Mouse (Mus musculus) neural tube, embryonic 13.5 days (tissue): ENCODE measurements around the gene Slc38a7. TPM values are rescaled to one million over a fixed set of nuclear protein-coding genes. Genes with fewer than 3 reads are reported as not detected.
"Not testable (repeated sequence)": the region's sequence is repeated elsewhere in the genome, so short reads cannot be mapped to it uniquely, and the experiment has no call there.

ENCODE experiments used
- ATAC-seq: fragments of 200-750 bp; cut with Nextera tagmentation; 2 replicates; pipeline ENCODE4 v1.8.0; 2017; ENCODE audit warnings: low read depth, mild to moderate bottlenecking, moderate TSS enrichment, moderate library complexity
- H3K27ac ChIP-seq: fragments of 300-500 bp; sonication (generic); replicated peaks from 2 replicates; pipeline ENCODE4 v1.5.1; 2015; ENCODE audit warnings: moderate library complexity, mild to moderate bottlenecking, inconsistent platforms
- H3K27me3 ChIP-seq: fragments of 300-500 bp; sonication (generic); 2 replicates; pipeline ENCODE4 v1.6.1; 2015; ENCODE audit warnings: mild to moderate bottlenecking, inconsistent platforms
- H3K36me3 ChIP-seq: fragments of 300-500 bp; sonication (generic); 2 replicates; pipeline ENCODE4 v1.6.1; 2015; ENCODE audit warnings: mild to moderate bottlenecking, inconsistent platforms
- H3K4me1 ChIP-seq: fragments of 300-500 bp; sonication (generic); replicated peaks from 2 replicates; pipeline ENCODE4 v1.6.1; 2015; ENCODE audit warnings: inconsistent platforms
- H3K4me2 ChIP-seq: fragments of 300-500 bp; sonication (generic); 2 replicates; pipeline ENCODE4 v1.6.1; 2015; ENCODE audit warnings: inconsistent platforms, mild to moderate bottlenecking, moderate library complexity
- H3K4me3 ChIP-seq: fragments of 300-500 bp; sonication (generic); 2 replicates; pipeline ENCODE4 v1.5.1; 2015; ENCODE audit warnings: mild to moderate bottlenecking, inconsistent platforms
- H3K9ac ChIP-seq: fragments of 300-500 bp; sonication (generic); 2 replicates; pipeline ENCODE4 v1.6.1; 2015; ENCODE audit warnings: moderate library complexity, mild to moderate bottlenecking, inconsistent platforms
- H3K9me3 ChIP-seq: fragments of 300-500 bp; sonication (generic); 2 replicates; pipeline ENCODE4 v1.6.1; 2016; ENCODE audit warnings: inconsistent platforms
- WGBS: fragments of 180-500 bp; shearing (Covaris S2); methylation state at CpG from one replicate; pipeline ENCODE4 v1.1.7; 2015; 5-methylcytosine and 5-hydroxymethylcytosine counted together
- polyA plus RNA-seq: library from polyadenylated mRNA; unstranded; fragments of >200 nt; fragmentation: Nextera tagmentation; extraction: Ambion mirVana; gene quantifications from 2 replicates; pipeline ENCODE4 v1.2.1, GENCODE M21; 2015

Slc38a7 gene
- polyA plus RNA-seq, 1 experiment from 2014 or later: 22.0 TPM

DNA sequence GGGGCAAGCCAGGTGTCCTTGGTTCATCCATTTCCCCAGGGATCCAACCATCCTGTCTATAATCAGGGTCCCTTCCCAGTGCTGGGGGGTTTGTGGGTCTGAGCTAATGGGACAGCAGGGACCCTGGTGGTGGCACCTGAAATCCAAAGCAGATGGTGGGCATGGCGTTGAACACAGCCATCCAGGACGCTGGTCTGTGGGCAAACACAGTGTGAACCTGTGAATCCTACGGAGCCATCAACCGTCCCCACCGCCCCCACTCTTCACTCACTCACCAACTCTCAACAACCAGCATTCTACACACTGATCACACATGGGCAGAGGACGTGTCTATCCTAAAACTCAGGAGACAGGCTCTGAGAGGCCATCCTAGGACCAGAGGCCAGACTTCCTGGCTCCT lies 9.4 kb downstream of the Slc38a7 start:
- WGBS: 92% methylated on average over 6 of the region's 6 CpGs
- Histone ChIP-seq H3K4me3 (no peak overlapping the region), H3K27me3 (no peaks in the 10 kb centered on the region), H3K27ac (no peak overlapping the region), H3K9ac (no peak overlapping the region), H3K4me1 (no peaks in the 10 kb centered on the region), H3K36me3 (peaks cover 81% of the 10 kb centered on the region), H3K9me3 (no peaks in the 10 kb centered on the region), H3K4me2 (no peak overlapping the region)
- ATAC-seq: no peak

- H3K4me1 ChIP-seq: no peaks in the 10 kb centered on the region
- peaks cover 88% of the 10 kb centered on the region for H3K36me3 ChIP-seq
- no peak overlapping the region for H3K4me3 ChIP-seq
- H3K9me3 ChIP-seq: no peaks in the 10 kb centered on the region
- ATAC-seq: no peak
- H3K9ac ChIP-seq: no peak overlapping the region
- H3K4me2 ChIP-seq: no peak overlapping the region
- WGBS: 91% methylated on average over 15 of the region's 15 CpGs
- no peak overlapping the region for H3K27ac ChIP-seq
- no peaks in the 10 kb centered on the region for H3K27me3 ChIP-seq
Observed at GRCm38 (mm10) chr8:95841436-95841835, 11.9 kb downstream of the Slc38a7 start.

- Histone ChIP-seq H3K36me3 (peaks cover 78% of the 10 kb centered on the region), H3K9ac (no peak overlapping the region), H3K9me3 (no peaks in the 10 kb centered on the region), H3K27me3 (no peaks in the 10 kb centered on the region), H3K4me3 (no peak overlapping the region), H3K4me2 (no peak overlapping the region), H3K4me1 (no peaks in the 10 kb centered on the region), H3K27ac (no peak overlapping the region)
- WGBS: over 99% methylated on average over 4 of the region's 4 CpGs
- ATAC-seq: no peak
Observed at GRCm38 (mm10) chr8:95839289-95839688, 14.1 kb downstream of the Slc38a7 start.

DNA sequence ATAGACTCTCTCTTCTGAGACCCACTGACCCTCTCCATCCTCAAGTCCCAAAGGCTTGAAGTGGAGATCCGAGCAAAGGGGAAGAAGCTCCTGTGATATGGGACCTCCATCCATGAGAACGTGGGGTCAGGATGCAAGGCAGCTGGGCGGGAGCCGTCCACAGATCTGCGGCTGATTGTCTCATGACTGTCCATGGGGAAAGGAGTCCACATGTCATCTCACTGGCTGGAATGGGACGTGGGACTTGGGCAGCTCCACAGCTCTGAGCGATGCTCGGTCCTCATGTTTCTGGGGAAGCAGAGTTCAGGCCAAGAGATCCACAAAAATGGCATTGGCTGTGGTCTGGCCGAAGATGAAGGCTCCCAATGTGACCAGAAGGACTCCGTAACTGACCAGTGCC lies 16.1 kb downstream of the Slc38a7 start:
- no peaks in the 10 kb centered on the region for H3K27me3 ChIP-seq
- ATAC-seq: no peak
- H3K9me3 ChIP-seq: no peaks in the 10 kb centered on the region
- H3K27ac ChIP-seq: no peak overlapping the region
- no peak overlapping the region for H3K9ac ChIP-seq
- WGBS: 94% methylated on average over 10 of the region's 10 CpGs
- peaks cover 60% of the 10 kb centered on the region for H3K36me3 ChIP-seq
- peaks cover 12% of the 10 kb centered on the region for H3K4me1 ChIP-seq
- H3K4me2 ChIP-seq: no peak overlapping the region
- H3K4me3 ChIP-seq: no peak overlapping the region

DNA sequence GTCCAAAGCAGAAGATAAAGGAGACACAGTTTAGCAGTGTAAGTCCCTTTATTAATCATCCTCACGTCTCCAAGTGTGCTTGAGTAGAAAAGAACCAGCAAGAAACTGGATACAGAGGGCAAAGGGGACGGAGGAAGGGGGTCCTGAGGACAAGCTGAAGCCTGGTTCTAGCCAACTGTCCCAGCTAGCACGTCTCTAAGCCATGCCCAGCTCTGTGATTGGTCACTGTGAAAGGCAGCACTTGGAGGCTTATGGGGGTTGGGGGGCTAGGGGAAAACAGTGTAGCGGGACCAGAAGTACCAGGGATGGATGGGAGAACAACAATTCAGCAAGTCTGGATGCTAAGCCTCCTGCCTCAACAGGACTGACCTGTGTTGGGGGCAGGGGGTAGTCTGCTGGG lies 17.4 kb downstream of the Slc38a7 start:
- no peak overlapping the region for H3K9ac ChIP-seq
- no peak overlapping the region for H3K4me3 ChIP-seq
- H3K4me2 ChIP-seq: no peak overlapping the region
- peaks cover 12% of the 10 kb centered on the region for H3K4me1 ChIP-seq
- H3K9me3 ChIP-seq: no peaks in the 10 kb centered on the region
- no peaks in the 10 kb centered on the region for H3K27me3 ChIP-seq
- no peak for ATAC-seq
- no peak overlapping the region for H3K27ac ChIP-seq
- peaks cover 46% of the 10 kb centered on the region for H3K36me3 ChIP-seq
- WGBS: 77% methylated on average over 4 of the region's 4 CpGs

GRCm38 (mm10) chr8:95833435-95833984 lies 19.8 kb downstream of the Slc38a7 start:
- WGBS: under 1% methylated on average over 16 of the region's 16 CpGs
- H3K4me1 ChIP-seq: peaks cover 12% of the 10 kb centered on the region
- peak; percentile 49; the same call in 1 of the 2 replicates for ATAC-seq
- no peaks in the 10 kb centered on the region for H3K27me3 ChIP-seq
- peaks cover 24% of the 10 kb centered on the region for H3K36me3 ChIP-seq
- H3K4me3 ChIP-seq: peak overlapping the region; percentile 31
- peak overlapping the region; percentile 56 for H3K9ac ChIP-seq
- no peaks in the 10 kb centered on the region for H3K9me3 ChIP-seq
- no peak overlapping the region for H3K27ac ChIP-seq
- H3K4me2 ChIP-seq: peak overlapping the region; percentile 53

DNA sequence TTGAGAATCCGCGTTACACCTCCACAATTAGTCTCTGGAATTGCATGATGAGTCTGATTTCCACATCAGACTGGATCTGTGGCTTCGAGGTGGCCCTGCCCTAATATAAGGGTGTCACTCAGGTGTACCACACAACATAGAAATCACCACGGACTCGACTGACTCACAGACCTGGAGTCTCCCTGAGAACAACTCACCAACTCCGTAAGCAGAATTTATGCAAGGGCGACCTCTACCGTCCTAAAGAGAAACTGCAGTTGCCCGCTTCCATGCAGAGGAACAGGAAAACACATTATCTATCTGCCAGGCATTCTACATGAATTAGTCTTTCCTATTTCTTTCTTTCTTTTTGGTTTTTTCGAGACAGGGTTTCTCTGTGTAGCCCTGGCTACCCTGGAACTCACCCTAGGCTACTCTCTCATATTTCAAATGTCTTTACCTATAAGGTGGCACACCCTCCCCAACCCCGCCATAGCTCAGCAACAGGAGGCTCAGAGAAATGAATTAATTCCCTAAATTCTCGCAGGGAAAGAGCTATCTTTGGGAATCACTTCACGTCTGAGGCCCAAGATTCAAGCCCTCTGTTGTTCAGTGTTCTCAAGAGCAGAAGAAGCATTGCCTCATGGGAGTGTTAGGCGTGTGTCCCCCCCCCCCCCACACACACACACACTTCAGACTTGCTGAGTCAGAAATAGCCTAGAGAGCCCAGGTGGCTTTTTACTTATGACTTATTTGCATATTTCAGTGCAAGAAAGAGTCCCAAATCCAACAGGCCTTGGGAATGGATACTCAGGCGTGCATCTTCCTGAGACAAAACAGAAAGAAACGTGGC lies 20.5 kb downstream of the Slc38a7 start:
- Histone ChIP-seq H3K4me3 (peak overlapping the region; percentile 31), H3K9me3 (no peaks in the 10 kb centered on the region), H3K4me1 (peaks cover 12% of the 10 kb centered on the region), H3K27me3 (no peaks in the 10 kb centered on the region), H3K4me2 (peak overlapping the region; percentile 53), H3K36me3 (peaks cover 22% of the 10 kb centered on the region), H3K27ac (no peak overlapping the region), H3K9ac (peak overlapping the region; percentile 56)
- peak; percentile 76 for ATAC-seq
- 15% methylated on average over 16 of the region's 16 CpGs for WGBS

DNA sequence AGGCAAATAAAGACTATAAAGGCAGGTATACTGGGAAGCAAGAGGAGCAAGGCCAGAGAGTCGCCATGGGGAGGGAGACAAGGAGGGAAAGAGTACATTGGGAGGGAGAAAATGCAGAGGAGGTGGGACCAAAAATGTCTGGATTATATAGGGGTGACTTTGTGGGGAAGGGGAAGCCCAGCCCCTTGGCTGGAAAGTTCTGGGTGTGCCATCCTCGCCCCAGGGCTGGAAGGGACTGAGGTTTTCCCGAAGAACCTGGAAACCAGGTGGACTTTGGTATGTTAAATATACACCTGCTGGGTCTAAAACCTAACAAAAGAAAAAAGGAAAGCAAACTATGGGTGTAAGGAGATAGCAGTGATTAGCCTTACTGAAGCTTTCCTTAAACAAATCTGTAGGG lies 23.2 kb downstream of the Slc38a7 start:
- Histone ChIP-seq H3K9ac (no peak overlapping the region), H3K36me3 (no peaks in the 10 kb centered on the region), H3K4me3 (no peak overlapping the region), H3K4me1 (peaks cover 12% of the 10 kb centered on the region), H3K9me3 (no peaks in the 10 kb centered on the region), H3K27me3 (no peaks in the 10 kb centered on the region), H3K4me2 (no peak overlapping the region), H3K27ac (no peak overlapping the region)
- WGBS: 72% methylated on average over 3 of the region's 3 CpGs
- ATAC-seq: no peak

- not testable (repeated sequence) for H3K27ac ChIP-seq, H3K27me3 ChIP-seq, H3K4me2 ChIP-seq, H3K9me3 ChIP-seq, ATAC-seq, H3K4me3 ChIP-seq, H3K9ac ChIP-seq, H3K4me1 ChIP-seq, H3K36me3 ChIP-seq
- WGBS: 56% methylated on average over 25 of the region's 25 CpGs
Observed at GRCm38 (mm10) chr8:95825162-95825561, 28.2 kb downstream of the Slc38a7 start, which contains the start of gene Sap18b. TSS of gene Sap18b (plus strand) at chr8:95825346.

GRCm38 (mm10) chr8:95822699-95823098 lies 30.6 kb downstream of the Slc38a7 start:
- no peaks in the 10 kb centered on the region for H3K27me3 ChIP-seq
- H3K4me3 ChIP-seq: no peak overlapping the region
- no peak overlapping the region for H3K9ac ChIP-seq
- H3K4me1 ChIP-seq: no peaks in the 10 kb centered on the region
- ATAC-seq: no peak
- WGBS: 88% methylated on average over 3 of the region's 3 CpGs
- H3K27ac ChIP-seq: no peak overlapping the region
- H3K36me3 ChIP-seq: no peaks in the 10 kb centered on the region
- no peaks in the 10 kb centered on the region for H3K9me3 ChIP-seq
- no peak overlapping the region for H3K4me2 ChIP-seq

DNA sequence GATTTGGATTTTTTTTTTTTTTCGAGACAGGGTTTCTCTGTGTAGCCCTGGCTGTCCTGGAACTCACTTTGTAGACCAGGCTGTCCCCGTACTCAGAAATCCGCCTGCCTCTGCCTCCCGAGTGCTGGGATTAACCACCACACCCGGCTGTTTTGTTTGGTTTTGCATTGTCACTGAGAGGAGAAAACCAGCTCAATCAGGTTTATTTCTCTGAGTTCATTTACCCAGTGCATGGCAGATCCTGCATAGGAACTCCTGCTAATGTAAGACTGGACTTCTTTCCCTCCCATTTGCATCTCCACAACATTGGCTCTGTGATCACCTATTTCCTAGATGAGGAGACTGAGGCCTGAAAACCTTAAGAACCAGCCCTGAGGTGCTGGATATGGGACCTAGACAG lies 31.2 kb downstream of the Slc38a7 start:
- WGBS: 90% methylated on average over 5 of the region's 5 CpGs
- H3K27ac ChIP-seq: no peak overlapping the region
- H3K4me2 ChIP-seq: no peak overlapping the region
- no peaks in the 10 kb centered on the region for H3K9me3 ChIP-seq
- no peaks in the 10 kb centered on the region for H3K4me1 ChIP-seq
- H3K27me3 ChIP-seq: no peaks in the 10 kb centered on the region
- H3K4me3 ChIP-seq: no peak overlapping the region
- no peak for ATAC-seq
- H3K9ac ChIP-seq: no peak overlapping the region
- H3K36me3 ChIP-seq: no peaks in the 10 kb centered on the region

GRCm38 (mm10) chr8:95821266-95821665 lies 32.1 kb downstream of the Slc38a7 start:
- ATAC-seq: no peak
- no peak overlapping the region for H3K27ac ChIP-seq

More at GRCm38 (mm10) chr8:95821266-95821665, 32.1 kb downstream of the Slc38a7 start:
- no peaks in the 10 kb centered on the region for H3K4me1 ChIP-seq
- H3K9me3 ChIP-seq: no peaks in the 10 kb centered on the region
- H3K27me3 ChIP-seq: no peaks in the 10 kb centered on the region
- WGBS: 90% methylated on average over 6 of the region's 6 CpGs
- H3K9ac ChIP-seq: no peak overlapping the region
- no peak overlapping the region for H3K4me3 ChIP-seq
- no peaks in the 10 kb centered on the region for H3K36me3 ChIP-seq
- no peak overlapping the region for H3K4me2 ChIP-seq
